Mouse (Mus musculus): ENCODE measurements around the gene Trap1. TPM values are rescaled to one million over a fixed set of nuclear protein-coding genes. Genes with fewer than 3 reads are reported as not detected.

Trap1 gene
- total and polyA plus RNA-seq, 3 experiments: 111 to 413 (median 134) TPM

DNA sequence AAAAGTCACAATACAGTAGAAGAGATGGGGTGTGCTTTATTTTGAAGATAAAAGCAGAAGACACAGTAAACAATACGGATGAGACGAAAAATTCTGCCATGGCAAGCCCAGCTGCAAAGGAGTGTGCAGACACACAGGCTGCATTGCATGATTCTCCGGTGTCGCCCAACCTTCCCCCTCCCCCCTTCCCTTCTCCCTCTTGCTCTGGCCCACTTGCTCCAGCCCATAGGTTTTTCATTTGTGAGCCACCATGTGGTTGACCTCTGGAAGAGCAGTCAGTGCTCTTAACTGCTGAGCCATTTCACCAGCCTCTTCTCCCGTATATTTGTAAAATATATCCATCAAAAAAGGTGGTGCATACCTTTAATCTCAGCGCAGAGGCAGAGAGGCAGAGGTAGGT, 3.3 kb downstream of the Trap1 start:
- no peak for ATAC-seq (ENCODE audit: extremely low read depth, insufficient number of reproducible peaks, low FRiP score, poor library complexity, severe bottlenecking)
- H3K36me3 ChIP-seq (replicated peaks): peaks cover 47% of the 10 kb centered on the region
- TF ChIP-seq CTCF (IDR thresholded peaks at IDR 0.05; ENCODE audit: low read depth, low read length) (no peak), GATA1 (IDR thresholded peaks at IDR 0.05; ENCODE audit: borderline replicate concordance, low read length) (no peak), TAL1 (conservative IDR thresholded peaks at IDR 0.05; ENCODE audit: low read depth, low read length) (no peak), GATA2 (IDR thresholded peaks at IDR 0.05; ENCODE audit: borderline replicate concordance, low read depth, low read length) (no peak), POLR2AphosphoS5 (IDR thresholded peaks at IDR 0.05; ENCODE audit: insufficient replicate concordance, low read depth, low read length) (no peak)
- H3K27me3 ChIP-seq (ENCODE audit: insufficient read depth, low read length): no peaks in the 10 kb centered on the region
- DNase-seq (ENCODE audit: low spot score): no peak
- H3K4me3 ChIP-seq (ENCODE audit: low read depth, low read length): peak overlapping the region; percentile 59; the same call in 1 of the 2 replicates
- peaks cover 35% of the 10 kb centered on the region for H3K4me1 ChIP-seq (ENCODE audit: insufficient read depth, low read depth, low read length)
- H3K9me3 ChIP-seq (replicated peaks): no peaks in the 10 kb centered on the region

DNA sequence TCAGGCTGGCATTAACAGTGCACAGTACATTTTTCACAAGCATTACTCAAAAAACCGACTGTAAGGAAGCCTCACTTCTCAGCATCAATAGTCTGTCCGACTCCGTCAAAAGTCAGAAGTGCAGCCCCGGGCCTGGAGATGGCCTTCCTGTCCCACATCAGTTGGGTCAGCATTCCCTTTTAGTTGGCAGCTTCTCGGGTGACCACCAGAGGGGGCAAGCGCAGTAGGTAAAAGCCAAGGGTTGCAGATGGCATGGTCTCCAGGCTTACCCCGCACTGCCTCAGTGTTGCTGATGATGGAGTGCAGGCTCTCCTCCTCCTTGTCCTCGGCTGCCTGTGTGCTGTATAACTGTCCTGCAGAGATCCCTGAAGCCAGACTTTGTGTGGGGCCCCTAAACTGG, 9.0 kb downstream of the Trap1 start:
- Histone ChIP-seq H3K36me3 (replicated peaks) (peaks cover 80% of the 10 kb centered on the region), H3K4me3 (ENCODE audit: low read depth, low read length) (no peak overlapping the region), H3K4me1 (ENCODE audit: insufficient read depth, low read depth, low read length) (peaks cover under 1% of the 10 kb centered on the region; the same call in 1 of the 2 replicates), H3K9me3 (replicated peaks) (no peaks in the 10 kb centered on the region), H3K27me3 (ENCODE audit: insufficient read depth, low read length) (no peaks in the 10 kb centered on the region)
- DNase-seq (ENCODE audit: low spot score) (peak; percentile 30), ATAC-seq (ENCODE audit: extremely low read depth, insufficient number of reproducible peaks, low FRiP score, poor library complexity, severe bottlenecking) (peak; percentile 76)
- peak; percentile 54; the same call in 1 of the 2 replicates for TF ChIP-seq CTCF (IDR thresholded peaks at IDR 0.05; ENCODE audit: low read depth, low read length)
- no peak for TF ChIP-seq POLR2AphosphoS5 (IDR thresholded peaks at IDR 0.05; ENCODE audit: insufficient replicate concordance, low read depth, low read length)

DNA sequence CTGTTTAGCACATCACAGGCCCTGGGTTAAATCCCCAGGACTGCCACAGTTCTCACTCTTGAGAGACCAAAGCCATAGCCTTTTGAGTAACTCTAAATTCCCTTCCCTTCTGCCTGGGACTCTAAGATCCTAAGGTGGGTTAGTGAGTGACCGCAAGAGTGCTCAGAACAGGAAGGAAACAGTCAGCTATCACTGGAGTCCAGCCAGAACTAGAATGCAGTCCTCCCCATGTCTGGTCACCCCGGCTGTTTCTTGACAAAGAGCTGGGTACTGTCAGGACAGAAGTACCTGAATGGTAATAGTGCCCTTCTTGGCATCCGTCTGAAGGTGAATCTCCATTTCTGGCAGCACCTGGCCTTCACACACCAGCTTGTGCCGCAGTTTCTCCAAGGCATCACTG, 12.7 kb downstream of the Trap1 start:
- H3K36me3 ChIP-seq (replicated peaks): peaks cover 96% of the 10 kb centered on the region
- TF ChIP-seq GATA2 (IDR thresholded peaks at IDR 0.05; ENCODE audit: borderline replicate concordance, low read depth, low read length) (no peak), POLR2AphosphoS5 (IDR thresholded peaks at IDR 0.05; ENCODE audit: insufficient replicate concordance, low read depth, low read length) (no peak), GATA1 (IDR thresholded peaks at IDR 0.05; ENCODE audit: borderline replicate concordance, low read length) (no peak), CTCF (IDR thresholded peaks at IDR 0.05; ENCODE audit: low read depth, low read length) (no peak), TAL1 (conservative IDR thresholded peaks at IDR 0.05; ENCODE audit: low read depth, low read length) (no peak)
- no peaks in the 10 kb centered on the region for H3K27me3 ChIP-seq (ENCODE audit: insufficient read depth, low read length)
- no peak overlapping the region for H3K4me3 ChIP-seq (ENCODE audit: low read depth, low read length)
- H3K4me1 ChIP-seq (ENCODE audit: insufficient read depth, low read depth, low read length): no peaks in the 10 kb centered on the region; the same call in 1 of the 2 replicates
- no peak for ATAC-seq (ENCODE audit: extremely low read depth, insufficient number of reproducible peaks, low FRiP score, poor library complexity, severe bottlenecking)
- no peak for DNase-seq (ENCODE audit: low spot score)
- H3K9me3 ChIP-seq (replicated peaks): no peaks in the 10 kb centered on the region

DNA sequence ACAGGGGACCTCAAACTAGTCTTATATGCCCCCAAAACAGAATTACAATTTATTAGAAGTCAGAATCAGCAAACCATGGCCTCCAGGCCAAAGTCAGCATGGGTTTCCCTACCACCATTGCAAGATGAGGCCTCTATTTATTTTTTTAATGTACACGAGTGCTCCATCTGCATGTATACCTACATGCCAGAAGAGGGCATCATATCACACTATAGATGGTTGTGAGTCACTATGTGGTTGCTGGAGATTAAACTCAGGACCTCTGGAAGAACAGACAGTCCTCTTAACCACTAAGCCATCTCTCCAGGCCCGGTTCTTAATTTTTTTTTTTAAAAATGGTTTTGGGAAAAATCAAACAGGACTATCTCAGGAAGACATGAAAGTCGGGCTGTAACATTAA, 23.8 kb downstream of the Trap1 start:
- no peaks in the 10 kb centered on the region for H3K9me3 ChIP-seq (replicated peaks)
- peaks cover 96% of the 10 kb centered on the region for H3K36me3 ChIP-seq (replicated peaks)
- no peaks in the 10 kb centered on the region for H3K4me1 ChIP-seq (ENCODE audit: insufficient read depth, low read depth, low read length)
- ATAC-seq (ENCODE audit: extremely low read depth, insufficient number of reproducible peaks, low FRiP score, poor library complexity, severe bottlenecking): no peak
- no peaks in the 10 kb centered on the region for H3K27me3 ChIP-seq (ENCODE audit: insufficient read depth, low read length)
- H3K4me3 ChIP-seq (ENCODE audit: low read depth, low read length): no peak overlapping the region
- no peak for TF ChIP-seq TAL1 (conservative IDR thresholded peaks at IDR 0.05; ENCODE audit: low read depth, low read length)
- TF ChIP-seq POLR2AphosphoS5 (IDR thresholded peaks at IDR 0.05; ENCODE audit: insufficient replicate concordance, low read depth, low read length): no peak
- TF ChIP-seq CTCF (IDR thresholded peaks at IDR 0.05; ENCODE audit: low read depth, low read length): no peak
- no peak for TF ChIP-seq GATA2 (IDR thresholded peaks at IDR 0.05; ENCODE audit: borderline replicate concordance, low read depth, low read length)
- no peak for TF ChIP-seq GATA1 (IDR thresholded peaks at IDR 0.05; ENCODE audit: borderline replicate concordance, low read length)
- DNase-seq (ENCODE audit: low spot score): no peak

DNA sequence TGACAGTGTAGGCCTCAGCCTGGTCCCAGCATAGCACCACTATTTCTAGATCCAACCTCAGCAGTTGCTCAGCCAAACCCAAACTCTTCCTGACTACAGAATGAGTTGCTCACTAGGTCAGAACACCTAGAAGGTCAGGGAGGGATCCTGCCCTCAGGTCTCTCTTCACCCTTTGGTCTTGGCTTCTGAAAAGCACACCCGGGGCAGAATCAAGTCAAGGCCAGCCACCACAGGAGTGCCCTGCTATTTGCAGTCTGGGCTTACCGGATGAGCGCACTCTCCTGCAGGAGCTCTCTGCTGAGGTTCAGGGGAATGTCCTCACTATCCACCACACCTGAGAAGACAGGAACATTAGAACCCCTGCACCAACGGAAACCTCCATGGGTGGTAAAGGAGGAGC, 25.0 kb downstream of the Trap1 start:
- DNase-seq (ENCODE audit: low spot score) (no peak), ATAC-seq (ENCODE audit: extremely low read depth, insufficient number of reproducible peaks, low FRiP score, poor library complexity, severe bottlenecking) (no peak)
- Histone ChIP-seq H3K36me3 (replicated peaks) (peaks cover 96% of the 10 kb centered on the region), H3K4me3 (ENCODE audit: low read depth, low read length) (no peak overlapping the region), H3K4me1 (ENCODE audit: insufficient read depth, low read depth, low read length) (no peaks in the 10 kb centered on the region; the same call in 1 of the 2 replicates), H3K27me3 (ENCODE audit: insufficient read depth, low read length) (no peaks in the 10 kb centered on the region), H3K9me3 (replicated peaks) (no peaks in the 10 kb centered on the region)
- TF ChIP-seq GATA2 (IDR thresholded peaks at IDR 0.05; ENCODE audit: borderline replicate concordance, low read depth, low read length) (no peak), POLR2AphosphoS5 (IDR thresholded peaks at IDR 0.05; ENCODE audit: insufficient replicate concordance, low read depth, low read length) (no peak), TAL1 (conservative IDR thresholded peaks at IDR 0.05; ENCODE audit: low read depth, low read length) (no peak), GATA1 (IDR thresholded peaks at IDR 0.05; ENCODE audit: borderline replicate concordance, low read length) (no peak), CTCF (IDR thresholded peaks at IDR 0.05; ENCODE audit: low read depth, low read length) (no peak)

DNA sequence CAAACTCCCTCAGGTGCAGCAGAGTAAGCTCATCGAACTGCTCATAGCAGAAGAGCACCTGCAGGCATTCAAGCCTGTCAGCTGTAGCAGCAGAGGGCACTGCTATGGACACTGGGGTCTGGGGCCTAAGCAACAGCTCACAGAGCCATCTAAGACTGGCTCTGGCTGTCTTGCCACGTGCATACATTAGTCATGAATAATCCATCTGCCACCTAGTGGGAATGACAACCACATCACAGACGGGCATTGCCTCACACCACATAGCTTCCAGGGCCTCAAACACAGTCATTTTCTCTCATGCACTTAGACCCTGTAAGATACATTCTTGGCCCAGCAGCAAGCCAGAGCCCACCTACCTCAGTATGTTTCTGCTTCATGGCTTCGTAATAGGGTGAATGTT, 32.1 kb downstream of the Trap1 start:
- peaks cover 99% of the 10 kb centered on the region for H3K36me3 ChIP-seq (replicated peaks)
- DNase-seq (ENCODE audit: low spot score) (no peak), ATAC-seq (ENCODE audit: extremely low read depth, insufficient number of reproducible peaks, low FRiP score, poor library complexity, severe bottlenecking) (no peak)
- TF ChIP-seq CTCF (IDR thresholded peaks at IDR 0.05; ENCODE audit: low read depth, low read length): no peak
- H3K4me3 ChIP-seq (ENCODE audit: low read depth, low read length): no peak overlapping the region
- H3K9me3 ChIP-seq (replicated peaks): no peaks in the 10 kb centered on the region
- no peaks in the 10 kb centered on the region for H3K27me3 ChIP-seq (ENCODE audit: insufficient read depth, low read length)
- H3K4me1 ChIP-seq (ENCODE audit: insufficient read depth, low read depth, low read length): no peaks in the 10 kb centered on the region; the same call in 1 of the 2 replicates

DNA sequence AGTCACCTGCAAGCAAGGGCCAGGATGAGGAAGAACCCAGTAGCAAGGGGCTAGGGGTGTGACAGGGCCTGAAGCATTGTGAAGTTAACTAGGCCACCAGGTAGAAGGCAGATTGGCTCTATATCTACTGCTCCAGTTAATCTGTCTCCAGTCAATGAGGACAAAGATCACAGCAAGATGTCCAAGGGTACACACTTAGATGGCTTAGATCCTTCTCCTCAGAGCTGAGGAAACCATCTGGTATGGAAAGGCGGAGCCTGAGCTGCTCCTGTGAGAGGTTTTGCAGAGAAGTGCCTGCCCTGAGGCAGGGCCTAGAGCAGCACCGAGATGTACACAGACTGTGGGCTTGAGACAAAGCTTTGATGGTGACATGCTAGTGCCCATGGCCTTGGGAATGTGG, 33.5 kb downstream of the Trap1 start:
- no peak overlapping the region for H3K4me3 ChIP-seq (ENCODE audit: low read depth, low read length)
- ATAC-seq (ENCODE audit: extremely low read depth, insufficient number of reproducible peaks, low FRiP score, poor library complexity, severe bottlenecking): no peak
- H3K36me3 ChIP-seq (replicated peaks): peaks cover 99% of the 10 kb centered on the region
- no peaks in the 10 kb centered on the region for H3K27me3 ChIP-seq (ENCODE audit: insufficient read depth, low read length)
- TF ChIP-seq GATA1 (IDR thresholded peaks at IDR 0.05; ENCODE audit: borderline replicate concordance, low read length) (no peak), CTCF (IDR thresholded peaks at IDR 0.05; ENCODE audit: low read depth, low read length) (no peak)
- no peaks in the 10 kb centered on the region for H3K9me3 ChIP-seq (replicated peaks)
- H3K4me1 ChIP-seq (ENCODE audit: insufficient read depth, low read depth, low read length): no peaks in the 10 kb centered on the region; the same call in 1 of the 2 replicates
- DNase-seq (ENCODE audit: low spot score): no peak
